Mouse (Mus musculus) bone marrow macrophage, adult 2 months (primary cell): Measurements from ENCODE around the gene Klhl42.

Experiments
- CTCF ChIP-seq: IDR thresholded peaks from 2 replicates; pipeline ENCODE4 v1.5.1; 2012; ENCODE audit warnings: low read depth, mild to moderate bottlenecking, low read length, moderate library complexity
- POLR2A ChIP-seq: IDR thresholded peaks from 2 replicates; pipeline ENCODE4 v1.6.1; 2012; ENCODE audit warnings: mild to moderate bottlenecking, low read depth, low read length, borderline replicate concordance

- TF ChIP-seq POLR2A = no peak
- no peak for TF ChIP-seq CTCF
These were observed 15.5 kb downstream of the Klhl42 start for GRCm38 (mm10) chr6:147106716-147107115.
